In genomic region chr5:150157682-150158081, GRCm38 (mm10) we compare ENCODE assay signal across 8 mouse cellular contexts. TPM values are rescaled to one million over a fixed set of nuclear protein-coding genes. Genes with fewer than 3 reads are reported as not detected.
A peak's percentile ranks its signal among the peaks of the same experiment; 100 is the strongest.
DNase-seq lines count a peak whose midpoint lies in the region; ATAC-seq and TF ChIP-seq lines count a peak whose summit lies in the region.

No protein-coding gene starts in this region.

- ATAC-seq in forebrain, embryonic 11.5 days (replicated peaks; ENCODE audit: low FRiP score) = peak; percentile 53; the same call in 1 of the 2 replicates
- no peak for ATAC-seq in forebrain, embryonic 13.5 days
- no peak for ATAC-seq in midbrain, embryonic 15.5 days (replicated peaks)
- ATAC-seq in limb, embryonic 11.5 days (ENCODE audit: insufficient number of reproducible peaks, low FRiP score, low TSS enrichment, low read depth) = no peak

- no peak overlapping the region for H3K4me3 ChIP-seq in forebrain, embryonic 11.5 days (ENCODE audit: low read depth, low read length)
- H3K4me3 ChIP-seq in forebrain, embryonic 13.5 days = no peak overlapping the region
- H3K4me3 ChIP-seq in midbrain, embryonic 10.5 days = no peak overlapping the region
- no peak overlapping the region for H3K4me3 ChIP-seq in midbrain, embryonic 15.5 days
- H3K4me3 ChIP-seq in limb, embryonic 11.5 days (ENCODE audit: low read depth, low read length) = no peak overlapping the region

- H3K4me1 ChIP-seq in forebrain, embryonic 11.5 days (replicated peaks; ENCODE audit: control insufficient read depth, insufficient read depth, low read length) = no peaks in the 10 kb centered on the region
- no peaks in the 10 kb centered on the region for H3K4me1 ChIP-seq in forebrain, embryonic 13.5 days
- H3K4me1 ChIP-seq in midbrain, embryonic 10.5 days = peaks cover 6% of the 10 kb centered on the region; the same call in 1 of the 2 replicates
- no peaks in the 10 kb centered on the region for H3K4me1 ChIP-seq in midbrain, embryonic 15.5 days
- no peaks in the 10 kb centered on the region for H3K4me1 ChIP-seq in limb, embryonic 11.5 days (ENCODE audit: control insufficient read depth, insufficient read depth, low read length)

- H3K9ac ChIP-seq in forebrain, embryonic 11.5 days (ENCODE audit: low read length) = no peak overlapping the region
- no peak overlapping the region for H3K9ac ChIP-seq in forebrain, embryonic 13.5 days
- no peak overlapping the region for H3K9ac ChIP-seq in midbrain, embryonic 15.5 days
- no peak overlapping the region for H3K9ac ChIP-seq in limb, embryonic 11.5 days (ENCODE audit: low read length)

- TF ChIP-seq POLR2A in brain, embryonic 14.5 days (IDR thresholded peaks at IDR 0.05; ENCODE audit: borderline replicate concordance, extremely low read depth, insufficient read depth, insufficient read length, poor library complexity, severe bottlenecking) = no peak

- no peak overlapping the region for H3K4me2 ChIP-seq in forebrain, embryonic 11.5 days (ENCODE audit: low read depth, low read length, severe bottlenecking)
- no peak overlapping the region for H3K4me2 ChIP-seq in forebrain, embryonic 13.5 days
- no peak overlapping the region for H3K4me2 ChIP-seq in midbrain, embryonic 15.5 days
- H3K4me2 ChIP-seq in limb, embryonic 11.5 days (ENCODE audit: low read depth, severe bottlenecking) = no peak overlapping the region

- H3K27ac ChIP-seq in forebrain, embryonic 11.5 days (ENCODE audit: low read depth, low read length) = no peak overlapping the region
- no peak overlapping the region for H3K27ac ChIP-seq in forebrain, embryonic 13.5 days
- no peak overlapping the region for H3K27ac ChIP-seq in midbrain, embryonic 10.5 days (replicated peaks)
- H3K27ac ChIP-seq in midbrain, embryonic 15.5 days = no peak overlapping the region
- no peak overlapping the region for H3K27ac ChIP-seq in limb, embryonic 11.5 days (replicated peaks; ENCODE audit: low read depth, low read length)

- no peaks in the 10 kb centered on the region for H3K36me3 ChIP-seq in forebrain, embryonic 11.5 days (ENCODE audit: control insufficient read depth, insufficient read depth, low read length)
- no peaks in the 10 kb centered on the region for H3K36me3 ChIP-seq in forebrain, embryonic 13.5 days (ENCODE audit: poor library complexity, severe bottlenecking)
- no peaks in the 10 kb centered on the region for H3K36me3 ChIP-seq in midbrain, embryonic 10.5 days
- no peaks in the 10 kb centered on the region for H3K36me3 ChIP-seq in midbrain, embryonic 15.5 days (replicated peaks)
- H3K36me3 ChIP-seq in limb, embryonic 11.5 days (ENCODE audit: control insufficient read depth, insufficient read depth, low read length) = no peaks in the 10 kb centered on the region

- H3K9me3 ChIP-seq in forebrain, embryonic 11.5 days (ENCODE audit: control insufficient read depth, low read length) = no peaks in the 10 kb centered on the region
- H3K9me3 ChIP-seq in forebrain, embryonic 13.5 days (replicated peaks) = no peaks in the 10 kb centered on the region
- H3K9me3 ChIP-seq in midbrain, embryonic 10.5 days (replicated peaks) = no peaks in the 10 kb centered on the region
- no peaks in the 10 kb centered on the region for H3K9me3 ChIP-seq in midbrain, embryonic 15.5 days
- H3K9me3 ChIP-seq in limb, embryonic 11.5 days (ENCODE audit: control insufficient read depth, low read length) = no peaks in the 10 kb centered on the region

- H3K27me3 ChIP-seq in forebrain, embryonic 11.5 days (ENCODE audit: control insufficient read depth, insufficient read depth, low read length) = no peaks in the 10 kb centered on the region
- no peaks in the 10 kb centered on the region for H3K27me3 ChIP-seq in forebrain, embryonic 13.5 days
- no peaks in the 10 kb centered on the region for H3K27me3 ChIP-seq in midbrain, embryonic 10.5 days (ENCODE audit: low read depth, poor library complexity, severe bottlenecking)
- H3K27me3 ChIP-seq in midbrain, embryonic 15.5 days (replicated peaks) = no peaks in the 10 kb centered on the region
- H3K27me3 ChIP-seq in limb, embryonic 11.5 days (ENCODE audit: control insufficient read depth, insufficient read depth, low read length) = no peaks in the 10 kb centered on the region

- peak; percentile 72 for DNase-seq in forebrain, embryonic 11.5 days (ENCODE audit: low spot score)
- peak; percentile 39 for DNase-seq in midbrain, embryonic 10.5 days (ENCODE audit: low spot score)
- peak; percentile 61 for DNase-seq in brain, embryonic 14.5 days (ENCODE audit: low read depth)
- peak; percentile 65 for DNase-seq in limb, embryonic 11.5 days (ENCODE audit: low spot score)
- peak; percentile 58 for DNase-seq in retina, postnatal 1 day
- no peak for DNase-seq in ovary, adult 18-20 months (ENCODE audit: low spot score)

- peak; percentile 63 for TF ChIP-seq CTCF in brain, embryonic 14.5 days (IDR thresholded peaks at IDR 0.05; ENCODE audit: borderline replicate concordance, extremely low read depth, insufficient read depth, insufficient read length)

- 48% methylated on average over 6 of the region's 6 CpGs for WGBS in forebrain, embryonic 11.5 days
- WGBS in forebrain, embryonic 13.5 days = 42% methylated on average over 6 of the region's 6 CpGs
- WGBS in midbrain, embryonic 10.5 days = 56% methylated on average over 6 of the region's 6 CpGs
- 50% methylated on average over 6 of the region's 6 CpGs for WGBS in midbrain, embryonic 15.5 days
- 40% methylated on average over 6 of the region's 6 CpGs for WGBS in limb, embryonic 11.5 days

RNA-seq across cellular contexts. Expression of gene Fry, which starts 39.2 kb away (rescaled TPM):
- 8.2 and 8.4 TPM in 2 replicates for polyA plus RNA-seq in forebrain, embryonic 11.5 days (2014; fragmentation: Nextera tagmentation; extraction: Ambion mirVana)
- 20.8 and 22.8 TPM in 2 replicates for polyA plus RNA-seq in forebrain, embryonic 13.5 days (2015; fragmentation: Nextera tagmentation; extraction: Ambion mirVana)
- polyA plus RNA-seq in midbrain, embryonic 10.5 days (2016; fragmentation: Nextera tagmentation; extraction: Ambion mirVana) = 3.4 and 6.7 TPM in 2 replicates
- polyA plus RNA-seq in midbrain, embryonic 15.5 days (2015; fragmentation: Nextera tagmentation; extraction: Ambion mirVana) = 47.4 and 58.5 TPM in 2 replicates
- 38.3 and 61.6 TPM in 2 replicates for polyA plus RNA-seq in brain, embryonic 14.5 days (2012; rRNA removed)
- 4.7 and 5.2 TPM in 2 replicates for polyA plus RNA-seq in limb, embryonic 11.5 days (2014; fragmentation: Nextera tagmentation; extraction: Ambion mirVana)
